Mouse (Mus musculus) intestine, postnatal 0 days (tissue): ENCODE results near the gene Hmgb1. TPM values are rescaled to one million over a fixed set of nuclear protein-coding genes. Genes with fewer than 3 reads are reported as not detected.

Source experiments
- ATAC-seq: fragments of 200-750 bp; cut with Nextera tagmentation; 2 replicates; pipeline ENCODE4 v1.8.0; 2017; ENCODE audit warnings: mild to moderate bottlenecking, moderate TSS enrichment, moderate library complexity
- H3K27ac ChIP-seq: fragments of 300-500 bp; sonication (generic); 2 replicates; pipeline ENCODE4 v1.5.1; 2014; ENCODE audit warnings: mild to moderate bottlenecking, low read depth, low read length, moderate library complexity
- H3K27me3 ChIP-seq: fragments of 300-500 bp; sonication (generic); replicated peaks from 2 replicates; pipeline ENCODE4 v1.6.1; 2014; ENCODE audit warnings: low read length, mixed read lengths; ENCODE audit not compliant: control insufficient read depth, insufficient read depth
- H3K36me3 ChIP-seq: fragments of 300-500 bp; sonication (generic); 2 replicates; pipeline ENCODE4 v1.6.1; 2014; ENCODE audit warnings: mild to moderate bottlenecking, moderate library complexity; ENCODE audit not compliant: control insufficient read depth, insufficient read depth
- H3K4me1 ChIP-seq: fragments of 300-500 bp; sonication (generic); replicated peaks from 2 replicates; pipeline ENCODE4 v1.6.1; 2014; ENCODE audit warnings: antibody characterized with exemption, low read length, mixed read lengths; ENCODE audit not compliant: control insufficient read depth, insufficient read depth
- H3K4me2 ChIP-seq: fragments of 300-500 bp; sonication (generic); replicated peaks from 2 replicates; pipeline ENCODE4 v1.6.1; 2014; ENCODE audit warnings: low read depth, mild to moderate bottlenecking, moderate library complexity
- H3K4me3 ChIP-seq: fragments of 300-500 bp; sonication (generic); 2 replicates; pipeline ENCODE4 v1.5.1; 2014; ENCODE audit warnings: low read depth, low read length
- H3K9ac ChIP-seq: fragments of 300-500 bp; sonication (generic); 2 replicates; pipeline ENCODE4 v1.6.1; 2014; ENCODE audit warnings: mild to moderate bottlenecking, low read depth, low read length
- H3K9me3 ChIP-seq: fragments of 300-500 bp; sonication (generic); 2 replicates; pipeline ENCODE4 v1.6.1; 2016; ENCODE audit warnings: mixed run types; ENCODE audit not compliant: control insufficient read depth
- CTCF ChIP-seq: sonication (generic); IDR thresholded peaks from 2 replicates; pipeline ENCODE4 v1.5.1; 2016; ENCODE audit warnings: low read depth, mild to moderate bottlenecking, control low read depth, antibody characterized with exemption, moderate library complexity
- WGBS: fragments of 180-500 bp; shearing (Covaris S2); extraction: QIAGEN DNeasy Blood & Tissue Kit; methylation state at CpG from one replicate; pipeline ENCODE4 v1.1.7; 2014; 5-methylcytosine and 5-hydroxymethylcytosine counted together
- polyA plus RNA-seq: library from polyadenylated mRNA; unstranded; fragments of >200 nt; fragmentation: Nextera tagmentation; extraction: Ambion mirVana; gene quantifications from 2 replicates; pipeline ENCODE4 v1.2.1, GENCODE M21; 2015

Hmgb1 gene
- 516 and 565 TPM in 2 replicates for polyA plus RNA-seq

DNA sequence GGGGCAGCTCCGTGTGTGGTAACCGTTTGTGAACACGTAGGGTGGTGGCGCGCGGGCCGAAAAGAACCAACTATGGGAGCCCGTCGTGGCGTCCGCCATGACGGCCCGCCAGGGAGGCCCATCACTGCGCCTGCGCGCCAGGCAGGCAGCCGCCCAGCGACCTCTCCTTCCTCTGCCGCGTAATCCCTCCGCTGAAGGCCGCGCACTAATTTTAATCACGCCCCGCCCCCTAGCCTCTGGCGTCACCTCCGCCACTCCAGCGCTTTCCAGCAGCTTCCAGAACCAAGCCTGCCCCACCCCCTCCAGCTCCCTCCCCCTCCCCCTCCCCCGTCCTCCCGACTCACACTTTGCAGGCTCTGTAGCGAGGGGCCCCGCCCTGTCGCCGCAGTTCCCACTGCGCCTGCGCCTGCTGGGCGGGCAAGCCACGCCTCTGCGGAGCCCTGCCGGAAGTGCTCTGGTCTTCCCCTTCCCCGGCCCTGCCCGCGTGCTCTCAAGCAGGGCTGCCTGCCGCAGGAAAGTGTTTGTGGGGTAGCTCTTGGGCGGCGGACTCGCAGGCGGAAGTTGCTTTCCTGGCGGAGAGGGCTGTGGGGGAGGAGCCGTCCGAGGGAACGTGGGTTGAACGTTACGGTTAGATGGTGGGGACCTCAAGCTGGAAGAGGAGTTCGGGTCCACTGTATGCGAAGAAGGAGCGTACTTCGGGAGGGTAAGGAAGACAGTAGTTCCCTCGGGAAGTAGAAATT, at the start of gene Hmgb1, which contains the start of gene Uspl1:
Gene Hmgb1, minus strand, starts transcription at position 386 of the 740 bp plus-strand sequence.
Gene Uspl1, plus strand, starts transcription at position 247 of the 740 bp plus-strand sequence.
- no peaks in the 10 kb centered on the region for H3K9me3 ChIP-seq
- H3K4me3 ChIP-seq, result peak within 1 kb of the TSS; percentile 95
- H3K36me3 ChIP-seq, result peaks cover 4% of the 10 kb centered on the region; the same call in 1 of the 2 replicates
- H3K4me2 ChIP-seq, result peak within 1 kb of the TSS; percentile 83
- TF ChIP-seq CTCF, result peak; percentile 14; the same call in 1 of the 2 replicates
- under 1% methylated on average over 50 of the region's 59 CpGs for WGBS
- 0 out of 2 replicates have a peak, but pooled peaks cover 2% of the 10 kb centered on the region for H3K4me1 ChIP-seq
- H3K27me3 ChIP-seq, result no peaks in the 10 kb centered on the region
- peak; percentile 96 for ATAC-seq
- peak within 1 kb of the TSS; percentile 81 for H3K9ac ChIP-seq
- peak within 1 kb of the TSS; percentile 96 for H3K27ac ChIP-seq

DNA sequence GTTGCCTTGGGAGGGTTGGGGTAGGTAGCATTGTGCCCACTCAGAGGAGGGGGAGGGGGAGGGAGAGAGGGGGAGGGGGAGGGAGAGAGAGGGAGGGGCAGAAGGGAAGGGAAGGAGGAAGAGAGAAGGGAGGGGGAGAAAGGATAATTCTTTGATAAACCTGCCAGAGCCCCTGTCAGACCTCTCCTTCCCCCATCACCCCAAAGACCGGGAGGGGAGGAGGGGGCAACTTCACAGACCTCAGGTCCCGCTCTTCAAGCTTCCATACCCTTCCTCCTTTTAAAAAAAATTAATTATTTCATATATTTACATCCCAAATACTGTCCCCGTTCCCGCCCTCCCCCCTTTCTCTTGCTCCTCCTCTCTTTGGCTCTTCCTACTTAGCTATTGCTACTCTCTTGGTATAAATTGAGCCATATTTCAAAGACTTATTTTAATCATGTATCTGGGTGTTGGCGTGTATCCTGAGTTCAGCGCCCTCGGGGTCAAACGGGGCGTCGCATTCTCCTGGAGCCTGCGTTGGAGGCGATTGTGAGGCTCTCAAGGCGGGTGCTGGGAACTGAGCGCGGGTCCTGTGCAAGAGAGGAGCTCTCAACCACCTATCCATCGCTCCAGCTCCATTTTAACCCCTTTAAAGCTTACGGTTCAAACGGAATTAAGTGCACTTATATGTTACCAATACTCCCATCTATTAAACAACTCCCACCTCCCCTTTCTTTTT, 45.5 kb upstream of the Hmgb1 start:
- peak overlapping the region; percentile 73 for H3K27ac ChIP-seq
- H3K27me3 ChIP-seq, result no peaks in the 10 kb centered on the region
- ATAC-seq, result no peak
- H3K4me2 ChIP-seq, result peak overlapping the region; percentile 60
- 80% methylated on average over 18 of the region's 18 CpGs for WGBS
- H3K4me1 ChIP-seq, result no peaks in the 10 kb centered on the region
- peak overlapping the region; percentile 58; the same call in 1 of the 2 replicates for H3K9ac ChIP-seq
- peak overlapping the region; percentile 46 for H3K4me3 ChIP-seq
- no peaks in the 10 kb centered on the region for H3K9me3 ChIP-seq
- TF ChIP-seq CTCF, result no peak
- H3K36me3 ChIP-seq, result no peaks in the 10 kb centered on the region

DNA sequence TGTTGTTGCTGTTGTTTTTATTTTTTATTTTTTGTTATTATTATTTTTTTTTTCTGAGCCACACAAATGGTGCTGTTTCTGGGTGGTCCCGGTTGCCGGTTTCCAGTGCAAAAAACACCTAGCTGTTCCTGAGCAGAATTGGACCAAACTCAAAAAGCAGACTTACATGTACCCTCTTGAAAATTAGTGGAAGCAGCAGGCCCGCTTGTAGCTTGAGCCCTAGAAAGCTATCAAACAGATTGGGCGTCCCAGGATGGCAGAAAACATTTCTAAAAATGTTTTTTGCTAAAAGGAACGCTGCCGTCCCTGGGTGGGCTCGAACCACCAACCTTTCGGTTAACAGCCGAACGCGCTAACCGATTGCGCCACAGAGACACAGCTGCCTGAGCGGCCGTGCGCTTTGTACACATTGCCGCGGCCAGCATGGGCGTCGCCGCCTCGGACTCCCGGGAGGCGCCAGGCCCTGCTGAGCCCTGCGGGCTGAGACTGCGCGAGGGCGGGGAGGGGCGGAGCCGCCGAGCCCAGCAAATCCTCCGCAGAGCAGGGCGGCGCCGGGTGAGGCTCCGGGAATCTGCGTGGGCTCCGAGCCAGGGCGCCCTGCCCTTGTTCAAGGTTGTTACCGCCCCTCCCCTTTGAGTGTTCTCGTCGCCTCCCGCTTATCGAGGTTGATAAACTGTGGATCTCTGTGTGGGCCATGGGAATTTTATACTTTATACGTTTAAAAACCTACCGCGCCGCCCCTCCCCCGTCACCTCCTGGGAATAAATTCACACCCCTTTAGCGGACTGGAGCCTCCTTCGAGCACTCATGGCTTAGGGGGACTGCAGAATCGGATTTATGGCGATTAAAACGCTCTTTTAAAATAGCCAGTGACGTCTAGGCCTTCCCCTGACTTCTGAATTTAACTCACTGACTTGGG, 44.7 kb upstream of the Hmgb1 start:
- peak overlapping the region; percentile 60 for H3K4me2 ChIP-seq
- WGBS, result 2% methylated on average over 55 of the region's 55 CpGs
- peak overlapping the region; percentile 58; the same call in 1 of the 2 replicates for H3K9ac ChIP-seq
- H3K27me3 ChIP-seq, result no peaks in the 10 kb centered on the region
- H3K4me1 ChIP-seq, result no peaks in the 10 kb centered on the region
- peak overlapping the region; percentile 73 for H3K27ac ChIP-seq
- H3K9me3 ChIP-seq, result no peaks in the 10 kb centered on the region
- H3K4me3 ChIP-seq, result peak overlapping the region; percentile 46
- no peaks in the 10 kb centered on the region for H3K36me3 ChIP-seq
- TF ChIP-seq CTCF, result no peak
- peak; percentile 100 for ATAC-seq

DNA sequence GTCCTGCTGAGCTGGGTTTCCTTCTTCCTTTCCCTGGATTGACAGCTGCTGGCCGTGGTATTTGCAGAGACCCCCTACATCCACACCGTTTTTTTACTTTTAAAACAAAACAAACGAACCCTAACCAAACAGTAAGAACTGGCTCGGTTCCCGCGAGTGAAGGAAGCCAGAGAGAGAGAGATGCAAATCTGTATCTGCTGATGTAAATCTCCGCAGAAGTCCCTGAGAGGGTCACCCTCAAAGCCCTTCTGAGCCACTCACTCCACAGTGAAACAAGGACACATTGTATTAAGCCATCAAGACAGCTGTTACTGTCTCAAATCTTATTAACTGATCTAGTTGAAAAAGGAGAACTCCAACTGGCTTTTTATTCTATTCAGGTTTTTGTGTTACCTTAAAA, 40.4 kb upstream of the Hmgb1 start:
- no peak for ATAC-seq
- no peaks in the 10 kb centered on the region for H3K36me3 ChIP-seq
- H3K4me2 ChIP-seq, result no peak overlapping the region
- H3K9me3 ChIP-seq, result no peaks in the 10 kb centered on the region
- no peak overlapping the region for H3K9ac ChIP-seq
- TF ChIP-seq CTCF, result no peak
- H3K4me3 ChIP-seq, result no peak overlapping the region
- no peak overlapping the region for H3K27ac ChIP-seq
- no peaks in the 10 kb centered on the region for H3K27me3 ChIP-seq
- no peaks in the 10 kb centered on the region for H3K4me1 ChIP-seq
- WGBS, result 12% methylated on average over 7 of the region's 7 CpGs

DNA sequence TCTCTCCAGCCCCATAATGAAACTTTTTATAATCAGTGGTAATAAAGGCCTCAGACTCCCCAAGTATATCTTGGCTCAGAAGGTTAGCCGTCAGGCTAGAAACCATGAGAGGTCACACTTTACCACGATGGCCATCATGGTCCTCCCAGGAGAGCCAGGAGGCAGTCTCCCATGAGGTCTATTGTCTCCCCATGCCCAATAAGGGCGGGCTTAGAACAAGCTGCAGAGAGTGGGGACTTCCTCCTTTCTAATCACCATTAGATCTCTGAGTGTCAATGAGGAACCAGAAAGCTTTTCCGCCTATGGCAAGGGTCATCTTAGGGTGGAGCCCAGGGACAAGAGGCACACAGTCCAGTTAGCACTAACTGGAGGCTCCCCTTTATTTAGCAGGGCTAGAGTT, 37.1 kb upstream of the Hmgb1 start:
- Histone ChIP-seq H3K27me3 (no peaks in the 10 kb centered on the region), H3K9ac (no peak overlapping the region), H3K4me3 (no peak overlapping the region), H3K4me2 (no peak overlapping the region), H3K4me1 (no peaks in the 10 kb centered on the region), H3K27ac (no peak overlapping the region), H3K9me3 (no peaks in the 10 kb centered on the region), H3K36me3 (no peaks in the 10 kb centered on the region)
- TF ChIP-seq CTCF, result no peak
- no peak for ATAC-seq
- WGBS, result 78% methylated on average over 4 of the region's 4 CpGs
